Mouse (Mus musculus) erythroid progenitor cell, adult 5-6 weeks (primary cell): ENCODE measurements around the gene Izumo2. TPM values are rescaled to one million over a fixed set of nuclear protein-coding genes. Genes with fewer than 3 reads are reported as not detected.
"Not testable (repeated sequence)": the region's sequence is repeated elsewhere in the genome, so short reads cannot be mapped to it uniquely, and the experiment has no call there.

Experiments
- ATAC-seq: replicated peaks from 2 replicates; pipeline ENCODE4 v1.8.0; 2016; ENCODE audit warnings: moderate number of reproducible peaks, mild to moderate bottlenecking, moderate TSS enrichment, inconsistent platforms; ENCODE audit not compliant: poor library complexity, low FRiP score, severe bottlenecking
- total RNA-seq, 2 experiments: library from RNA; stranded (forward) in 1 of 2; stranded (reverse) in 1 of 2; fragments of 150-400 nt in 1 of 2; fragments of 186-747, 209-891 nt in 1 of 2; gene quantifications; 2 replicates each; pipeline versions ENCODE4 v1.2.3 to v1.2.4; 2015 to 2017; ENCODE audit warnings: low replicate concordance in 2 of 2

Gene Izumo2
- total RNA-seq, 2 experiments from 2014 or later, result not detected

GRCm38 (mm10) chr7:44695223-44695622, 13.3 kb upstream of the Izumo2 start:
- no peak for ATAC-seq

DNA sequence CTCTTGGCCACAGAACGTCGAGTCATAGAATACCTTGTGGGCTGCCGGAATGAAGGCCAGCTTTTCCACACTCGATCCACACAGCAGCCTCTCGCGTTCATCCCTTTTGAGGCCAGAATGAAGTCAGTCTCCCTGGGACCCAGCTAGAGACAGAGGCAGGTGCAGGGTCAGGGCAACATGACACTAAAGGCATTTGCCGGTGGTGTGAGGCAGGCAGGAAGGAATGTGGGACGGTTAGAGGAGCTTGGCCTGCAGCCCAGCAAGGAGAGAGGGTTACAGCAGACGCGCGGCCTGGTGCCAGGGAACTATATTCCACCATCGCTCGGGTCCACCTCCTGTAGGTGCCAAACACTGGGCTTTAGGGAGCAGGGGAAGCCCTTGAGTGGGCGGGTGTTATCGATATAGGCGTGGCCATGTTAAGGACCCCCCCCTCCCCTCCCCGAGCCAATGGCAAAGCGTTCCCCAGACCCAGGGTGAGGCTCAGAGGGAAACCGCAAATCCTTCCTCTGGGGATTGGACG, 11.3 kb upstream of the Izumo2 start:
- ATAC-seq, result no peak

GRCm38 (mm10) chr7:44697980-44698379, 10.6 kb upstream of the Izumo2 start:
- no peak for ATAC-seq

DNA sequence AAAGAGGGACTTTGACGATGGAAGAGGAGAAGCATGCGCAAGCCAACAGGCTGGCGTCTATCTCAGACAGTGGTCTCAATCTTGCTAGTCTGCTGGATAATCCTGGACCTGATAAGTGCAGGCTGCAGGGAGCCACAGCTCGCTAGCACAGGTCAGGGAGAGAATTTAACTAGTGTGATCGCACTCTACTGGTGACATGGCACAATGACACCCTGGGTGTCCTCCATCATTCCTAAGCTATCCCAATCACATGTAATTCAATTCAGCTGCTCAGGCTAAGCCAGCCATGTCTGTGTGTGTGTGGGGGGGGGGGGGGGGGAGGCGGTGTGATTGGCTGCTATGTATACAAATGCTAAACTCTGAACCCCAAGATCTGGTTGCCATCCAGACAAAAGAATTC, 6.6 kb upstream of the Izumo2 start:
- ATAC-seq, result no peak

- ATAC-seq, result no peak
Measured at GRCm38 (mm10) chr7:44702985-44703384, 5.6 kb upstream of the Izumo2 start.

DNA sequence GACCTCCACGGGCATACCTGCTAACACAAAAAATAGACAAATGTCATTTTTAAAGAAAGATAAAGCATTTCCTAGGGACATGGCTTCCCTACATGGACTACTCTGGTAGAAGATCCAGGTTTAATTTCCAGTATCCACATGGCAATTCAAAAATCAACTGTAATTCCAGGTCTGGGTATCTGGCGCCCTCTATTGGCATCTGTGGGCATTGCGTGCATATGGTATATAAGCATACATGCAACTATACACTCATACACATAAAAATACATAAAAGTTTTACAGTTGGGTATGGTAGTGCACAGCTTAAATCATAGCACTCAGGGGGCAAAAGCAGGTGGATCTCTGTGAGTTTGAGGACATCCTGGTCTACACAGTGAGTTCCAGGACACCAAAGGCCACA, 4.2 kb upstream of the Izumo2 start:
- ATAC-seq, result no peak

GRCm38 (mm10) chr7:44705086-44705485, 3.5 kb upstream of the Izumo2 start:
- ATAC-seq, result no peak

GRCm38 (mm10) chr7:44706322-44706721, 2.2 kb upstream of the Izumo2 start:
- ATAC-seq, result no peak

GRCm38 (mm10) chr7:44707169-44707675, 1.3 kb upstream of the Izumo2 start:
- no peak for ATAC-seq

DNA sequence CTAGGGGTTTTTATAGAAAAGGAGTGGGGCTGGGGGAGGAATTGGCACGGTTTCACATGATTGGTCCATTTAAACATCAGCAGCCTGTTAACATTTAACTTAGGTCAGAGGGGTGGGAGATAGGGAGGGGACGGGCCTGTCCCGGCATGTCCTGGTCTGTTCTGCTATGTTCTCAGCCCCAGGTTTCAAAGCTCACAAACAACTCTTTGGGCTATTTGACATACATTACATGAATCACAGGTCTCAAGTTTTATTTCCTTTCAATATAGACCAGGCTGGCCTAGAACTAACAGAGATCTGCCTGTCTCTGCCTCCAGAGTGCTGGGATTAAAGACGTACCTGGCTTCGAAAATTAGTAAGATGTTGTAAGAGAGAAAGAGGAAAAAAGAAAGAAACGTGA, 449 bp upstream of the Izumo2 start:
- ATAC-seq, result not testable (repeated sequence)

- no peak for ATAC-seq
Measured at GRCm38 (mm10) chr7:44709881-44710280, 1.3 kb downstream of the Izumo2 start.

DNA sequence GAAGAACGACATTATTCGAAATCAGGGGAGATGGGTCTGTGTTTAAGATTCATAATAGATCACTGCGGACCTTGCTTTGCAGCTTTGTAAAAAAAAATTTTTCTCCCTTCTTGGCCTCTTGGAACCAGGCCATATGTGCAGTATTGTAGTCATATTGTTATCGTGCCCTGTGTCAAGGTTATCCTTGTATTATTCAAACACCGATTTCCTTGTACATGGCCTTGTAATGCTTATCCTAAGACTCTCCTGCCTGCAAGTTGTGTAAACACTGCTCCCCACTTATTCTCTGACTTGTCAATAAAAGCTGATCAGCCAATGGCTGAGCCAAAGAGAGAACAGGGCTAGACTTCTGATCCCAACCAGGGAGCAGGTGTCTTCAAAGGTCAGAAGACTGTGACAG, 13.5 kb downstream of the Izumo2 start:
- no peak for ATAC-seq

GRCm38 (mm10) chr7:44724316-44724715, 15.8 kb downstream of the Izumo2 start:
- ATAC-seq, result no peak

- ATAC-seq, result no peak
Measured at GRCm38 (mm10) chr7:44726343-44726742, 17.8 kb downstream of the Izumo2 start.

- ATAC-seq, result no peak
Measured at GRCm38 (mm10) chr7:44727151-44727550, 18.6 kb downstream of the Izumo2 start.

DNA sequence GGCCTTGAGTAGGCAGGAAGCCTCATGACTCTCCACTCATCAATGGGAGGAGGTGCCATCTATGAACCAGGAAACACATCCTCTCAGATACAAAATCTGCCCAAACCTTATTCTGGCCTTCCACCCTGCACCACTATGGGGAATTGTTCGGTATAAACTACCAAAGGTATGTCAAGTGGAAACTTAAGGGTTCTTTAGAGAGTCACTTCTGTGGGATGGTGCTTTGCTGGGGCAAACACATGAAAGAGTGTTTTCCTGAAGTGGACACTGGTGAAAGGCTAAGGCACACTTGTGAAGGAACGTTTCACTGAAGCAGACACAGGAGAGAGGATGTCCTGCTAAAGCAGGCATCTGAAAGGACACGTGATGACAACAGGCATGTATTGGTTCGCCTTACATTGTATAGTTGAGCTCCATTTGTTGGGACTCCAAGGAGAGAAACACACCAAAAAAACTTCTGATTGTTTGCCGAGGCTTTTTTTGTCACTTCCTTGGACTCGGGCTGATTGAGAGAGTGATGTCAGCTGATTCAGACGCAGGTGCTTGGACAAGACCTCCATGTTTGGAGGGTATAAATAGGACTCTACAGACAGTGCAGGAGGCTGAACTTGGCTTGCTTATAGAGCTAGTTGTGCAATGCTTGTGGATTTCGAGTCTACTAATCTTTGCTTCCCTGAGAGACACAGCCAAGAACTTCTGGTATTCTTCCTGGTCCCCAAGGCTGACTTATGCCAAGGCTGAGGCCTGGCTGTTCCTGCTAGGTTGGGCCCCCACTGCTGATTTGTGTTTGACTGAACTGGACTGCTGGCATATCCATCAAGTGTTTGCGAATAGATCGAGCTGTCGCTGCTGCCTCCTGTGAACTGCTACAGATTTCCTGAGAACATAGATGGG, 19.8 kb downstream of the Izumo2 start:
- no peak for ATAC-seq

- ATAC-seq, result no peak
Measured at GRCm38 (mm10) chr7:44733723-44734122, 25.2 kb downstream of the Izumo2 start.

GRCm38 (mm10) chr7:44741361-44741760, 32.8 kb downstream of the Izumo2 start:
- no peak for ATAC-seq

DNA sequence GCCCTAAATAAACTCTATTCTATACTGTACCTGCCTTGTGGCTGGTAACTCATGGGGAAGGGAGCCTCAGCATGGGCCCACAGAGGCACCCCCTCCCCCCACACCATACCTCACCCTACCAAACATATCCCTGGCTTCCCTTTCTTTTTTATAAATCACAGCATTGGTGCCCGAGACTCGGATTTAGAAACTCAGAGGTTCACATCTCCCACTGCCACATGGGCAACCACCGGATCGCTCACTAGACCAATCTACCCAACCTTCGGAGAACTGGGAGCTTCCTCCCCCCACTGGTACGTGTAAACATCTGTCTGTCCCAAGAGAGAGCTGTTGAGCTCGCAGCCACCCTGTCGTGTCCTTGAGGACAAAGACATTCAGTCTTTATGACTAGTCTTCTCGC, 35.7 kb downstream of the Izumo2 start:
- ATAC-seq, result no peak

- ATAC-seq, result peak; percentile 55
Measured at GRCm38 (mm10) chr7:44745076-44745475, 36.5 kb downstream of the Izumo2 start.

DNA sequence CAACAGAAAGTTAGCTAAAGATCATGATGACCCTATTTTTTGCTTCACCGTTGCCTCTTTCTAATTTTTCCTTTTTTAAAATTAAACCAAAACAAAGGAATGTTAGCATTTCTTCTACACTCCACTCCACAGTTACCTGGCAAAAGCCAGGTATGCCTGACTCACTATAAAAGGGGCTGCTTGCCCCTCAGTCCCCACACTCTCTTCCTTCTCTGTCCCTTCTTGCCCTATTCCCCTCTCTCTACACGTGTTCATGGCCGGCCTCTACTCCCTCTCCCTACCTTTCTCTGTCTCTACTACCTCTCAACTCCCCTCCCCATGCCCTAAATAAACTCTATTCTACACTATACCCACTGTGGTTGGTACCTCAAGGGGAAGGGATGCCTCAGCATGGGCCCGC, 38.6 kb downstream of the Izumo2 start:
- ATAC-seq, result no peak
